Mouse (Mus musculus) CD4-positive naive resting alpha-beta T cell, adult 76 days (primary cell): ENCODE data around the gene Rps23. TPM values are rescaled to one million over a fixed set of nuclear protein-coding genes. Genes with fewer than 3 reads are reported as not detected.

Experiments used
- total RNA-seq: library from RNA; stranded (reverse); gene quantifications from one replicate; pipeline ENCODE4 v1.2.4, GENCODE M21; 2023

Gene Rps23
- 1,263 TPM for total RNA-seq

DNA sequence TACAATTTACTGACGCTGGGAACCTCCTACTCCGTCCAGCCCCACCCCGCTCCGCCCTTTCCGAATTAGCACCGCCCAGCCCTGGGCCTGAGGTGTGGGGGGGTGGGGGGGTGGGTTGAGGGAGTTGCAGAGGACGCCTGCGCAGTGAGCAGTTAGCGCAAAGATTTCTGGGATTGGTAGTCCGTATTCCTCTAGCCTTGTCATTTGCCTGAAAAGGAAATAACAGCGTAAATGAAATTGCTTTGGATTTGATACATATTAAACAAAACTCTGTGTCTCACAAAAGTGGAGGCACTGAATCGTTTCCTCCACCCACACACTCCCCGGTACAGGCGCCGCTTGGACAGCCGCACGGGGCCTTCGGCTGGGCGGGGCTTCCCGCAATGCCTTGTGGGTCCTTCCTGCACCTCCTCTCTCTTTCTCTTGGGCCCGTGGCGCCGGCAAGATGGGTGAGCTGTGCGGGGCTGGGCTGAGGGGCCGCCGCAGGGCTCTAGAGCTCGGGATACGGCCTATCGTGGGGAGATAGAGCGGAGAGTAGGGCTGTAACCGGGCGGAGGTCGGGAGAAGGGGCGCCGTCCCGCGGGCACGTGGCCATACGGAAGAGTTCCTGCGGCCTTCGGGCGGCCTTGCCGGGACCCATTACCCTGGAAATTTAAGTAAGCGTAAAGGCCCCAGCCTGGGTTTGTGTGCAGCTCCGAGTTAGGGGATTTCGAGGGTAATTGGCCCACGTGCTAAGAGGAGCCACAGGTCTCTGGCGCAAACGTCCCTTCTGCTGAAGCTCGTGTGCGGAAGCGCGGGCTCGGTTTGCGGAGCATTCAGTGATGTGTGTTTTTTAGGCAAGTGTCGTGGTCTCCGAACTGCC, at the start of gene Rps23:
TSS of gene Rps23 (plus strand) at position 208 of the 862 bp plus-strand sequence.

GRCm38 (mm10) chr13:90905176-90905575, 17.6 kb upstream of the Rps23 start, which contains the start of gene Atp6ap1l:
TSS of gene Atp6ap1l (minus strand) at chr13:90905355.

Other genes with a start within 250 kb of the Rps23 start
- not detected for gene Atp6ap1l, start 17.6 kb upstream of the Rps23 start, total RNA-seq